Mouse (Mus musculus): ENCODE results near the gene Coro1b.

DNA sequence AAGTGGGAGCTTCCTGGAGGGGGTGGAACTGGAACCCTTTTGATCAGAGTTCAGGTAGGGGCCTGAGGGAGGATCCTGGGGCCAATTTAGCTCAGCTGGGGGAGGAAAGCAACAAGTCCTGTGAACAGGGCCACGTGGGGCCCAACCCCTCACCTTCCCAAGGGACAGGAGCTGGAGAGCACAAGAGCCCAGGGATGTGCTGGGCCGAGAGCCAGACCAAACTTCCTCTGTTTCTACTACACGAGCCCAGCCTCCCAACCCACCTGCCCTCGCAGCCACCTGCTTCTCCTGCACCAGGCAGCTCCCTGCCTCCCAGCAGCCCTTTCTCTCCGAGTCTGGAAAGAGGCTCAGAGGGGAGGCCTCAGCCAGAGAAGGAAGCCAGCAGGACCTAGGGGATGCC is 48.1 kb downstream of the Coro1b start:
- TF ChIP-seq CTCF (IDR thresholded peaks at IDR 0.05; ENCODE audit: insufficient read depth, low read length): no peak
- no peak for TF ChIP-seq POLR2A (IDR thresholded peaks at IDR 0.05; ENCODE audit: borderline replicate concordance, extremely low read depth, low read depth, low read length)

Measured in lung, adult 2 months (tissue).